Mouse (Mus musculus) forebrain, embryonic 10.5 days (tissue): Measurements from ENCODE around the gene Slc25a43. TPM values are rescaled to one million over a fixed set of nuclear protein-coding genes. Genes with fewer than 3 reads are reported as not detected.

ENCODE experiments used
- DNase-seq: peaks from one replicate; pipeline ENCODE4 v3.0.0-alpha.2; 2017; ENCODE audit warnings: low spot score; ENCODE audit errors: extremely low spot score
- H3K27ac ChIP-seq: fragments of 300-500 bp; sonication (generic); 2 replicates; pipeline ENCODE4 v1.5.1; 2016; ENCODE audit warnings: mild to moderate bottlenecking
- H3K27me3 ChIP-seq: fragments of 300-500 bp; sonication (generic); 2 replicates; pipeline ENCODE4 v1.6.1; 2016; ENCODE audit warnings: mild to moderate bottlenecking; ENCODE audit not compliant: poor library complexity, severe bottlenecking
- H3K36me3 ChIP-seq: fragments of 300-500 bp; sonication (generic); replicated peaks from 2 replicates; pipeline ENCODE4 v1.6.1; 2016; ENCODE audit warnings: mild to moderate bottlenecking, moderate library complexity
- H3K4me1 ChIP-seq: fragments of 300-500 bp; sonication (generic); 2 replicates; pipeline ENCODE4 v1.6.1; 2016
- H3K4me3 ChIP-seq: fragments of 300-500 bp; sonication (generic); 2 replicates; pipeline ENCODE4 v1.5.1; 2016; ENCODE audit warnings: mild to moderate bottlenecking, moderate library complexity
- H3K9me3 ChIP-seq: fragments of 300-500 bp; sonication (generic); 2 replicates; pipeline ENCODE4 v1.6.1; 2016; ENCODE audit warnings: mild to moderate bottlenecking, moderate library complexity
- WGBS: fragments of 180-500 bp; shearing (Covaris S2); methylation state at CpG from one replicate; pipeline ENCODE4 v1.1.7; 2016; 5-methylcytosine and 5-hydroxymethylcytosine counted together
- polyA plus RNA-seq: library from polyadenylated mRNA; unstranded; fragments of >200 nt; fragmentation: Nextera tagmentation; extraction: Ambion mirVana; gene quantifications from 2 replicates; pipeline ENCODE4 v1.2.1, GENCODE M21; 2016

The Slc25a43 gene
- polyA plus RNA-seq: 1.1 and 1.8 TPM in 2 replicates

- peak within 1 kb of the TSS; percentile 83 for H3K27ac ChIP-seq
- peaks cover 6% of the 10 kb centered on the region for H3K4me1 ChIP-seq
- H3K4me3 ChIP-seq: peak within 1 kb of the TSS; percentile 55
Observed at GRCm38 (mm10) chrX:36743503-36744101, at the start of gene Slc25a43. Gene Slc25a43 (plus strand): TSS chrX:36743659.

GRCm38 (mm10) chrX:36740124-36740951, 3.1 kb upstream of the Slc25a43 start:
- H3K4me1 ChIP-seq: peaks cover 6% of the 10 kb centered on the region
- no peak overlapping the region for H3K27ac ChIP-seq
- H3K9me3 ChIP-seq: no peaks in the 10 kb centered on the region
- no peaks in the 10 kb centered on the region for H3K27me3 ChIP-seq
- no peak overlapping the region for H3K4me3 ChIP-seq
- no peak for DNase-seq
- 93% methylated on average over 13 of the region's 13 CpGs for WGBS
- H3K36me3 ChIP-seq: no peaks in the 10 kb centered on the region

More at GRCm38 (mm10) chrX:36743503-36744101, at the start of gene Slc25a43:
- H3K9me3 ChIP-seq: no peaks in the 10 kb centered on the region
- no peaks in the 10 kb centered on the region for H3K36me3 ChIP-seq
- H3K27me3 ChIP-seq: no peaks in the 10 kb centered on the region
- peak; percentile 24 for DNase-seq
- WGBS: 16% methylated on average over 36 of the region's 36 CpGs

GRCm38 (mm10) chrX:36741278-36741677, 2.2 kb upstream of the Slc25a43 start:
- Histone ChIP-seq H3K36me3 (no peaks in the 10 kb centered on the region), H3K4me3 (no peak overlapping the region), H3K27me3 (no peaks in the 10 kb centered on the region), H3K27ac (no peak overlapping the region), H3K4me1 (peaks cover 6% of the 10 kb centered on the region), H3K9me3 (no peaks in the 10 kb centered on the region)
- 45% methylated on average over 6 of the region's 6 CpGs for WGBS
- DNase-seq: no peak

GRCm38 (mm10) chrX:36742744-36743143, 715 bp upstream of the Slc25a43 start:
- Histone ChIP-seq H3K36me3 (no peaks in the 10 kb centered on the region), H3K27me3 (no peaks in the 10 kb centered on the region), H3K4me1 (peaks cover 6% of the 10 kb centered on the region), H3K9me3 (no peaks in the 10 kb centered on the region), H3K27ac (no peak overlapping the region), H3K4me3 (no peak overlapping the region)
- DNase-seq: no peak
- WGBS: 93% methylated on average over 5 of the region's 5 CpGs

GRCm38 (mm10) chrX:36744735-36745134, 1.3 kb downstream of the Slc25a43 start:
- Histone ChIP-seq H3K4me3 (no peak overlapping the region), H3K9me3 (no peaks in the 10 kb centered on the region), H3K36me3 (no peaks in the 10 kb centered on the region), H3K27me3 (no peaks in the 10 kb centered on the region), H3K27ac (no peak overlapping the region), H3K4me1 (peaks cover 6% of the 10 kb centered on the region)
- no peak for DNase-seq
- WGBS: 66% methylated on average over 7 of the region's 7 CpGs

- Histone ChIP-seq H3K27me3 (no peaks in the 10 kb centered on the region), H3K27ac (no peak overlapping the region), H3K9me3 (no peaks in the 10 kb centered on the region), H3K4me3 (no peak overlapping the region), H3K4me1 (peaks cover 6% of the 10 kb centered on the region), H3K36me3 (no peaks in the 10 kb centered on the region)
- DNase-seq: no peak
- 88% methylated on average over 7 of the region's 7 CpGs for WGBS
Observed at GRCm38 (mm10) chrX:36745333-36745732, 1.9 kb downstream of the Slc25a43 start.

GRCm38 (mm10) chrX:36746789-36747188, 3.3 kb downstream of the Slc25a43 start:
- H3K4me1 ChIP-seq: peaks cover 6% of the 10 kb centered on the region
- H3K27me3 ChIP-seq: no peaks in the 10 kb centered on the region
- H3K4me3 ChIP-seq: no peak overlapping the region
- H3K9me3 ChIP-seq: no peaks in the 10 kb centered on the region
- H3K27ac ChIP-seq: no peak overlapping the region
- H3K36me3 ChIP-seq: no peaks in the 10 kb centered on the region
- WGBS: 90% methylated on average over 8 of the region's 8 CpGs
- DNase-seq: no peak

GRCm38 (mm10) chrX:36748573-36748972, 5.1 kb downstream of the Slc25a43 start:
- DNase-seq: no peak
- WGBS: 60% methylated on average over 3 of the region's 3 CpGs
- no peaks in the 10 kb centered on the region for H3K36me3 ChIP-seq
- no peak overlapping the region for H3K4me3 ChIP-seq
- H3K27ac ChIP-seq: no peak overlapping the region
- H3K27me3 ChIP-seq: no peaks in the 10 kb centered on the region
- H3K4me1 ChIP-seq: peaks cover 5% of the 10 kb centered on the region
- no peaks in the 10 kb centered on the region for H3K9me3 ChIP-seq

GRCm38 (mm10) chrX:36749281-36749785, 5.9 kb downstream of the Slc25a43 start:
- Histone ChIP-seq H3K36me3 (no peaks in the 10 kb centered on the region), H3K9me3 (no peaks in the 10 kb centered on the region), H3K27me3 (no peaks in the 10 kb centered on the region), H3K27ac (no peak overlapping the region), H3K4me3 (no peak overlapping the region), H3K4me1 (no peaks in the 10 kb centered on the region)
- DNase-seq: no peak
- 86% methylated on average over 6 of the region's 6 CpGs for WGBS

- WGBS: 90% methylated on average over 1 of the region's 1 CpGs
- DNase-seq: no peak
Observed at GRCm38 (mm10) chrX:36750591-36750990, 7.1 kb downstream of the Slc25a43 start.

GRCm38 (mm10) chrX:36752586-36752985, 9.1 kb downstream of the Slc25a43 start:
- Histone ChIP-seq H3K9me3 (no peaks in the 10 kb centered on the region), H3K36me3 (no peaks in the 10 kb centered on the region), H3K4me1 (no peaks in the 10 kb centered on the region), H3K27me3 (no peaks in the 10 kb centered on the region), H3K27ac (no peak overlapping the region), H3K4me3 (no peak overlapping the region)
- 91% methylated on average over 3 of the region's 3 CpGs for WGBS
- DNase-seq: no peak

More at GRCm38 (mm10) chrX:36750591-36750990, 7.1 kb downstream of the Slc25a43 start:
- Histone ChIP-seq H3K27me3 (no peaks in the 10 kb centered on the region), H3K36me3 (no peaks in the 10 kb centered on the region), H3K4me3 (no peak overlapping the region), H3K4me1 (no peaks in the 10 kb centered on the region), H3K27ac (no peak overlapping the region), H3K9me3 (no peaks in the 10 kb centered on the region)

- no peaks in the 10 kb centered on the region for H3K27me3 ChIP-seq
- peaks cover 18% of the 10 kb centered on the region for H3K4me1 ChIP-seq
- H3K36me3 ChIP-seq: no peaks in the 10 kb centered on the region
- no peaks in the 10 kb centered on the region for H3K9me3 ChIP-seq
- WGBS: 72% methylated on average over 7 of the region's 7 CpGs
- DNase-seq: no peak
- H3K27ac ChIP-seq: no peak overlapping the region
- H3K4me3 ChIP-seq: no peak overlapping the region
Observed at GRCm38 (mm10) chrX:36757796-36758472, 14.5 kb downstream of the Slc25a43 start.
